Mouse (Mus musculus) lung, adult 2 months (tissue): ENCODE results near the gene Hook2.

ENCODE experiments used
- CTCF ChIP-seq: fragments of 200-500 bp; IDR thresholded peaks from 2 replicates; pipeline ENCODE4 v1.5.1; 2011; ENCODE audit warnings: mild to moderate bottlenecking, low read length, control low read depth; ENCODE audit not compliant: insufficient read depth
- POLR2A ChIP-seq: fragments of 200-500 bp; IDR thresholded peaks from 2 replicates; pipeline ENCODE4 v1.6.1; 2011; ENCODE audit warnings: low read depth, mild to moderate bottlenecking, control low read depth, low read length, borderline replicate concordance; ENCODE audit errors: extremely low read depth

DNA sequence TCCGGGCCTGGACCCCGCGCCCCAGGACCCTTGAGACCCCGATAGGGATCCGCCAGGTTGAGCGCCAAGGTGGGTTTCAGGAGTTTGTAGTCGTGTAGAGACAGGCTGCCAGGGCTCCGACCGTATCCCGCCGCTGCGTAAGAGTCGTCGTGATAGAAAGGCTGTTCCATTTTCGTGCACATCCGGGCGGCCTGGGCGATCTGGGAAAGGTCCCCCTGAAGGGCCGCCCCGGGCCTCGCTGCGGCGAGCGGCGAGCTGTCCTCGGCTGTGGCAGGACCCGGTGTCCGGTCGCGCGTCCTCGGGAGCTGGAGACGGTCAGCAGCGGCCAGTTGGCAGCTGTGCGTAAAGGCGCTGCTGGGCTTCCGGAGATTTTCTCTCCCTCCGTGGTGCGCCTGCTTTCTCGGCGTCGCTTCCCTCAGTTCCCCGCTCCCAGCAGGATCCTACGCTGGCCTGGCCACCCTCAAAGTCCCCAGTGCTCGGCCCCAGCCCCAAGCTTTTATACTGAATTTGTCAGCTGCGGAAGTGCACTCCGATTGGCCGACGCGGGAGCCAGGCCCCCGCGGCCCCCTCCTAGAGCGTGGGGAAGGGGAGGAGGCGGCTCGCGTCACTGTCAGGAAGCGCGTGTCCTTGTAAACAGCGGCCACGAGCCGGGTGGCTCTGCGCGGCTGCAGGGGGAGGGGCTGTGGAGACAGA lies 12.0 kb upstream of the Hook2 start, which contains the start of gene Junb:
- no peak for TF ChIP-seq CTCF
- TF ChIP-seq POLR2A, result peak; percentile 100
